ENCODE assay signal across 9 mouse cellular contexts in genomic region chr4:141663122-141663931, GRCm38 (mm10). TPM values are rescaled to one million over a fixed set of nuclear protein-coding genes. Genes with fewer than 3 reads are reported as not detected.
DNase-seq lines count a peak whose midpoint lies in the region; ATAC-seq and TF ChIP-seq lines count a peak whose summit lies in the region.
"Had no signal": no experiment of that assay in that cellular context is flagged by ENCODE, and none has a peak within 500 bp of the region (broad histone marks: within the 10 kb centered on the region; RNA-seq: fewer than 3 reads in every experiment).

No protein-coding gene starts in this region.

- H3K9me3 ChIP-seq in forebrain, postnatal 0 days (ENCODE audit: low read length) = no peaks in the 10 kb centered on the region
- H3K9me3 ChIP-seq in liver, embryonic 14.5 days (ENCODE audit: control insufficient read depth, low read length) = no peaks in the 10 kb centered on the region
- no peaks in the 10 kb centered on the region for H3K9me3 ChIP-seq in neural tube, embryonic 13.5 days

- TF ChIP-seq EP300 in liver, embryonic 14.5 days (IDR thresholded peaks at IDR 0.05; ENCODE audit: low read depth) = no peak

- peak overlapping the region; percentile 88 for H3K4me2 ChIP-seq in forebrain, postnatal 0 days (ENCODE audit: low read depth)
- H3K4me2 ChIP-seq in liver, embryonic 14.5 days (ENCODE audit: low read depth) = peak overlapping the region; percentile 99
- peak overlapping the region; percentile 88 for H3K4me2 ChIP-seq in neural tube, embryonic 13.5 days

- DNase-seq in lung, adult 2 months = peak; percentile 50
- DNase-seq in lung, postnatal 25 days (ENCODE audit: low spot score) = no peak
- DNase-seq in c-Kit-negative CD71-positive TER-119-positive erythroid progenitor cells, embryonic 14.5 days (ENCODE audit: low read depth, low spot score) = peak; percentile 12
- peak; percentile 32 for DNase-seq in forebrain, postnatal 0 days
- peak; percentile 36 for DNase-seq in induced T-regulatory cell, adult 2 months (ENCODE audit: low read depth)
- DNase-seq in liver, embryonic 14.5 days (ENCODE audit: low read depth in 3 of 3, low spot score in 3 of 3) = no peak
- DNase-seq in T-cell, adult 2 months (ENCODE audit: low spot score) = no peak

- H3K9ac ChIP-seq in forebrain, postnatal 0 days = peak overlapping the region; percentile 94
- peak overlapping the region; percentile 75 for H3K9ac ChIP-seq in liver, embryonic 14.5 days (replicated peaks)
- H3K9ac ChIP-seq in neural tube, embryonic 13.5 days = peak overlapping the region; percentile 97

- peaks cover 6% of the 10 kb centered on the region for H3K4me1 ChIP-seq in lung, adult 2 months (ENCODE audit: control insufficient read depth, insufficient read depth, low read length)
- peaks cover 10% of the 10 kb centered on the region for H3K4me1 ChIP-seq in forebrain, postnatal 0 days (ENCODE audit: insufficient read depth)
- peaks cover 7 to 11% of the 10 kb centered on the region in 2 experiments for H3K4me1 ChIP-seq in liver, embryonic 14.5 days (replicated peaks; ENCODE audit: control insufficient read depth in 2 of 2, insufficient read depth in 2 of 2, low read length in 1 of 2)
- H3K4me1 ChIP-seq in neural tube, embryonic 13.5 days (replicated peaks) = peaks cover 23% of the 10 kb centered on the region

- no peak for TF ChIP-seq POLR2A in lung, adult 2 months (IDR thresholded peaks at IDR 0.05; ENCODE audit: borderline replicate concordance, extremely low read depth, low read depth, low read length)

- 1% methylated on average over 47 of the region's 47 CpGs for WGBS in lung, adult 2 months
- WGBS in forebrain, postnatal 0 days = 7% methylated on average over 47 of the region's 47 CpGs
- WGBS in liver, embryonic 14.5 days (ENCODE audit: insufficient replicate concordance) = 4% methylated on average over 44 of the region's 47 CpGs
- WGBS in neural tube, embryonic 13.5 days = 4% methylated on average over 41 of the region's 47 CpGs

- H3K27ac ChIP-seq in forebrain, postnatal 0 days (ENCODE audit: low read depth, low read length) = peak overlapping the region; percentile 86
- H3K27ac ChIP-seq in liver, embryonic 14.5 days = no peak overlapping the region
- H3K27ac ChIP-seq in neural tube, embryonic 13.5 days (replicated peaks) = peak overlapping the region; percentile 86

- H3K4me3 ChIP-seq in lung, adult 2 months (replicated peaks; ENCODE audit: extremely low read depth, low read depth, low read length) = peak overlapping the region; percentile 61
- peak overlapping the region; percentile 81 for H3K4me3 ChIP-seq in forebrain, postnatal 0 days (ENCODE audit: low read depth, low read length)
- H3K4me3 ChIP-seq in liver, embryonic 14.5 days (ENCODE audit: insufficient read depth in 1 of 2, low read depth in 2 of 2, low read length in 2 of 2) = peak overlapping the region; percentile 58 to 74
- H3K4me3 ChIP-seq in neural tube, embryonic 13.5 days = peak overlapping the region; percentile 86

- TF ChIP-seq CTCF in lung, adult 2 months (IDR thresholded peaks at IDR 0.05; ENCODE audit: insufficient read depth, low read length) = no peak
- TF ChIP-seq CTCF in forebrain, postnatal 0 days (IDR thresholded peaks at IDR 0.05; ENCODE audit: low read depth) = no peak
- 0 out of 2 replicates have a peak, but pooled peaks have one; percentile 9 for TF ChIP-seq CTCF in liver, embryonic 14.5 days (IDR thresholded peaks at IDR 0.05; ENCODE audit: low read depth)

- peaks cover 13% of the 10 kb centered on the region; the same call in 1 of the 2 replicates for H3K36me3 ChIP-seq in forebrain, postnatal 0 days (ENCODE audit: insufficient read depth)
- H3K36me3 ChIP-seq in liver, embryonic 14.5 days (replicated peaks; ENCODE audit: control insufficient read depth, insufficient read depth, low read depth) = no peaks in the 10 kb centered on the region
- peaks cover 27% of the 10 kb centered on the region; the same call in 1 of the 2 replicates for H3K36me3 ChIP-seq in neural tube, embryonic 13.5 days

- peak; percentile 47; the same call in 1 of the 2 replicates for ATAC-seq in forebrain, postnatal 0 days
- ATAC-seq in liver, embryonic 14.5 days (ENCODE audit: insufficient read depth) = peak; percentile 27
- ATAC-seq in neural tube, embryonic 13.5 days (ENCODE audit: low read depth) = peak; percentile 41

- H3K27me3 ChIP-seq in forebrain, postnatal 0 days (ENCODE audit: insufficient read depth, low read length) = no peaks in the 10 kb centered on the region
- H3K27me3 ChIP-seq in liver, embryonic 14.5 days (ENCODE audit: control insufficient read depth, insufficient read depth, low read length) = no peaks in the 10 kb centered on the region
- no peaks in the 10 kb centered on the region for H3K27me3 ChIP-seq in neural tube, embryonic 13.5 days

RNA-seq across cellular contexts. Expression of gene Plekhm2, which starts 1.4 kb away (rescaled TPM):
- 45.7 and 52.3 TPM in 2 replicates for polyA plus RNA-seq in lung, adult 2 months (2012; rRNA removed)
- 27.3 and 33.7 TPM in 2 replicates for total RNA-seq in forebrain, postnatal 0 days (2014; rRNA removed)
- polyA plus RNA-seq in forebrain, postnatal 0 days (2015; fragmentation: Nextera tagmentation; extraction: Ambion mirVana) = 5.0 and 5.6 TPM in 2 replicates
- polyA plus RNA-seq in liver, embryonic 14.5 days (2012; rRNA removed) = 4.2 and 4.5 TPM in 2 replicates
- polyA plus RNA-seq in liver, embryonic 14.5 days (2014; fragmentation: Nextera tagmentation; extraction: Ambion mirVana) = 0.33 and 0.49 TPM in 2 replicates
- 6.6 and 7.6 TPM in 2 replicates for polyA plus RNA-seq in neural tube, embryonic 13.5 days (2015; fragmentation: Nextera tagmentation; extraction: Ambion mirVana)

RNA-seq across cellular contexts. Expression of gene Rsc1a1, which starts 22.1 kb away (rescaled TPM):
- 9.0 and 14.1 TPM in 2 replicates for polyA plus RNA-seq in lung, adult 2 months (2012; rRNA removed)
- total RNA-seq in forebrain, postnatal 0 days (2014; rRNA removed) = 3.1 and 4.8 TPM in 2 replicates
- 0.36 and 0.53 TPM in 2 replicates for polyA plus RNA-seq in forebrain, postnatal 0 days (2015; fragmentation: Nextera tagmentation; extraction: Ambion mirVana)
- 3.9 and 5.7 TPM in 2 replicates for polyA plus RNA-seq in liver, embryonic 14.5 days (2012; rRNA removed)
- polyA plus RNA-seq in liver, embryonic 14.5 days (2014; fragmentation: Nextera tagmentation; extraction: Ambion mirVana) = 0.97 and 2.1 TPM in 2 replicates
- polyA plus RNA-seq in neural tube, embryonic 13.5 days (2015; fragmentation: Nextera tagmentation; extraction: Ambion mirVana) = not detected in 2 replicates

RNA-seq across cellular contexts. Expression of gene Slc25a34, which starts 39.7 kb away (rescaled TPM):
- polyA plus RNA-seq in lung, adult 2 months (2012; rRNA removed) = 2.3 and 3.9 TPM in 2 replicates
- total RNA-seq in forebrain, postnatal 0 days (2014; rRNA removed) = 4.0 and 4.8 TPM in 2 replicates
- polyA plus RNA-seq in forebrain, postnatal 0 days (2015; fragmentation: Nextera tagmentation; extraction: Ambion mirVana) = 0.72 and 1.1 TPM in 2 replicates
- 0.03 TPM in 2 replicates for polyA plus RNA-seq in liver, embryonic 14.5 days (2012; rRNA removed)
- polyA plus RNA-seq in liver, embryonic 14.5 days (2014; fragmentation: Nextera tagmentation; extraction: Ambion mirVana) = not detected in 2 replicates
- polyA plus RNA-seq in neural tube, embryonic 13.5 days (2015; fragmentation: Nextera tagmentation; extraction: Ambion mirVana) = 0.11 TPM in 1 of 2 replicates, not detected in the other

RNA-seq across cellular contexts. Expression of gene Tmem82, which starts 44.9 kb away (rescaled TPM):
- 5.1 and 5.3 TPM in 2 replicates for polyA plus RNA-seq in lung, adult 2 months (2012; rRNA removed)
- 0.33 and 0.54 TPM in 2 replicates for total RNA-seq in forebrain, postnatal 0 days (2014; rRNA removed)
- 0.21 and 0.24 TPM in 2 replicates for polyA plus RNA-seq in forebrain, postnatal 0 days (2015; fragmentation: Nextera tagmentation; extraction: Ambion mirVana)
- 2.1 and 2.6 TPM in 2 replicates for polyA plus RNA-seq in liver, embryonic 14.5 days (2012; rRNA removed)
- 2.2 and 2.7 TPM in 2 replicates for polyA plus RNA-seq in liver, embryonic 14.5 days (2014; fragmentation: Nextera tagmentation; extraction: Ambion mirVana)
- polyA plus RNA-seq in neural tube, embryonic 13.5 days (2015; fragmentation: Nextera tagmentation; extraction: Ambion mirVana) = 0.31 TPM in 1 of 2 replicates, not detected in the other
- total RNA-seq: neutrophil, adult 5-6 weeks had no signal

RNA-seq across cellular contexts. Expression of gene Fblim1, which starts 57.4 kb away (rescaled TPM):
- 36.2 and 45.7 TPM in 2 replicates for polyA plus RNA-seq in lung, adult 2 months (2012; rRNA removed)
- 20.8 and 22.3 TPM in 2 replicates for total RNA-seq in forebrain, postnatal 0 days (2014; rRNA removed)
- 24.9 and 26.1 TPM in 2 replicates for polyA plus RNA-seq in forebrain, postnatal 0 days (2015; fragmentation: Nextera tagmentation; extraction: Ambion mirVana)
- 1.1 and 2.0 TPM in 2 replicates for polyA plus RNA-seq in liver, embryonic 14.5 days (2012; rRNA removed)
- 0.77 and 0.95 TPM in 2 replicates for polyA plus RNA-seq in liver, embryonic 14.5 days (2014; fragmentation: Nextera tagmentation; extraction: Ambion mirVana)
- 32.1 and 36.6 TPM in 2 replicates for polyA plus RNA-seq in neural tube, embryonic 13.5 days (2015; fragmentation: Nextera tagmentation; extraction: Ambion mirVana)

Comparison
In these comparisons a context has a peak if more than half of its experiments do, and no peak if none do; other contexts are left out.
1. DNase-seq: peak in lung, adult 2 months (single experiment), c-Kit-negative CD71-positive TER-119-positive erythroid progenitor cells, embryonic 14.5 days (single experiment), forebrain, postnatal 0 days (single experiment) and induced T-regulatory cell, adult 2 months (single experiment); none in lung, postnatal 25 days (single experiment), liver, embryonic 14.5 days (0 of 3) and T-cell, adult 2 months (single experiment).
2. Peak in every context shown above with its lines, with median percentiles within 50 percentile points of each other: H3K4me3 ChIP-seq, ATAC-seq, H3K4me2 ChIP-seq and H3K9ac ChIP-seq.